Mouse (Mus musculus): ENCODE measurements around the gene Nadk2. TPM values are rescaled to one million over a fixed set of nuclear protein-coding genes. Genes with fewer than 3 reads are reported as not detected.

Nadk2 gene
- total RNA-seq, 2 experiments from 2014 or later = 46.8 to 50.0 TPM

- DNase-seq (ENCODE audit: low spot score in 2 of 2) = no peak
Measured at GRCm38 (mm10) chr15:9087895-9088682, 17.0 kb downstream of the Nadk2 start.

- no peak for DNase-seq (ENCODE audit: low spot score in 2 of 2)
Measured at GRCm38 (mm10) chr15:9088683-9089072, 17.6 kb downstream of the Nadk2 start.

- no peak for DNase-seq (ENCODE audit: low spot score in 2 of 2)
Measured at GRCm38 (mm10) chr15:9089136-9089720, 18.2 kb downstream of the Nadk2 start.

GRCm38 (mm10) chr15:9090662-9091061, 19.6 kb downstream of the Nadk2 start:
- DNase-seq (ENCODE audit: low spot score in 2 of 2) = no peak

GRCm38 (mm10) chr15:9093598-9094365, 22.7 kb downstream of the Nadk2 start:
- no peak for DNase-seq (ENCODE audit: low spot score in 2 of 2)

GRCm38 (mm10) chr15:9094366-9094750, 23.3 kb downstream of the Nadk2 start:
- DNase-seq (ENCODE audit: low spot score in 2 of 2) = peak; percentile 31 to 57

GRCm38 (mm10) chr15:9096865-9097264, 25.8 kb downstream of the Nadk2 start:
- no peak for DNase-seq (ENCODE audit: low spot score in 2 of 2)

GRCm38 (mm10) chr15:9100446-9101077, 29.5 kb downstream of the Nadk2 start:
- DNase-seq (ENCODE audit: low spot score in 2 of 2) = peak in 1 of 2 experiments; percentile 22

- DNase-seq (ENCODE audit: low spot score in 2 of 2) = no peak
Measured at GRCm38 (mm10) chr15:9106303-9107074, 35.4 kb downstream of the Nadk2 start.

GRCm38 (mm10) chr15:9110526-9111347, 39.7 kb downstream of the Nadk2 start:
- no peak for DNase-seq (ENCODE audit: low spot score in 2 of 2)

- no peak for DNase-seq (ENCODE audit: low spot score in 2 of 2)
Measured at GRCm38 (mm10) chr15:9111648-9112047, 40.6 kb downstream of the Nadk2 start.

- no peak for DNase-seq (ENCODE audit: low spot score in 2 of 2)
Measured at GRCm38 (mm10) chr15:9113556-9113955, 42.5 kb downstream of the Nadk2 start.

- no peak for DNase-seq (ENCODE audit: low spot score in 2 of 2)
Measured at GRCm38 (mm10) chr15:9114131-9114530, 43.1 kb downstream of the Nadk2 start.

GRCm38 (mm10) chr15:9114599-9114998, 43.5 kb downstream of the Nadk2 start:
- DNase-seq (ENCODE audit: low spot score in 2 of 2) = no peak

GRCm38 (mm10) chr15:9118852-9119251, 47.8 kb downstream of the Nadk2 start:
- no peak for DNase-seq (ENCODE audit: low spot score in 2 of 2)

- DNase-seq (ENCODE audit: low spot score in 2 of 2) = peak; percentile 58 to 68
Measured at GRCm38 (mm10) chr15:9120081-9120480, 49.0 kb downstream of the Nadk2 start.

GRCm38 (mm10) chr15:9122989-9123388, 51.9 kb downstream of the Nadk2 start:
- DNase-seq (ENCODE audit: low spot score in 2 of 2) = no peak

GRCm38 (mm10) chr15:9124856-9125255, 53.8 kb downstream of the Nadk2 start:
- DNase-seq (ENCODE audit: low spot score in 2 of 2) = no peak

GRCm38 (mm10) chr15:9127051-9127791, 56.2 kb downstream of the Nadk2 start:
- DNase-seq (ENCODE audit: low spot score in 2 of 2) = no peak

Data from layer of hippocampus, postnatal 10 days (tissue).